Mouse (Mus musculus) bone marrow macrophage, adult 2 months (primary cell): Measurements from ENCODE around the gene Cdadc1. TPM values are rescaled to one million over a fixed set of nuclear protein-coding genes. Genes with fewer than 3 reads are reported as not detected.

ENCODE experiments used
- H3K27ac ChIP-seq: 2 replicates; pipeline ENCODE4 v1.5.1; 2012; ENCODE audit warnings: low read depth, low read length; ENCODE audit not compliant: insufficient read depth
- H3K4me1 ChIP-seq: 2 replicates; pipeline ENCODE4 v1.6.1; 2012; ENCODE audit warnings: low read length; ENCODE audit not compliant: control insufficient read depth, insufficient read depth
- H3K4me3 ChIP-seq: 2 replicates; pipeline ENCODE4 v1.5.1; 2012; ENCODE audit warnings: mild to moderate bottlenecking, low read length, moderate library complexity; ENCODE audit not compliant: insufficient read depth
- CTCF ChIP-seq: IDR thresholded peaks from 2 replicates; pipeline ENCODE4 v1.5.1; 2012; ENCODE audit warnings: low read depth, mild to moderate bottlenecking, low read length, moderate library complexity
- POLR2A ChIP-seq: IDR thresholded peaks from 2 replicates; pipeline ENCODE4 v1.6.1; 2012; ENCODE audit warnings: mild to moderate bottlenecking, low read depth, low read length, borderline replicate concordance
- polyA plus RNA-seq: library from polyadenylated mRNA; stranded (reverse); fragments of >200 nt; gene quantifications from 2 replicates; pipeline ENCODE4 v1.2.4, GENCODE M21; 2012; ENCODE audit not compliant: missing spikeins, insufficient read depth, insufficient read length

Cdadc1 gene
- polyA plus RNA-seq: 25.8 and 29.4 TPM in 2 replicates

DNA sequence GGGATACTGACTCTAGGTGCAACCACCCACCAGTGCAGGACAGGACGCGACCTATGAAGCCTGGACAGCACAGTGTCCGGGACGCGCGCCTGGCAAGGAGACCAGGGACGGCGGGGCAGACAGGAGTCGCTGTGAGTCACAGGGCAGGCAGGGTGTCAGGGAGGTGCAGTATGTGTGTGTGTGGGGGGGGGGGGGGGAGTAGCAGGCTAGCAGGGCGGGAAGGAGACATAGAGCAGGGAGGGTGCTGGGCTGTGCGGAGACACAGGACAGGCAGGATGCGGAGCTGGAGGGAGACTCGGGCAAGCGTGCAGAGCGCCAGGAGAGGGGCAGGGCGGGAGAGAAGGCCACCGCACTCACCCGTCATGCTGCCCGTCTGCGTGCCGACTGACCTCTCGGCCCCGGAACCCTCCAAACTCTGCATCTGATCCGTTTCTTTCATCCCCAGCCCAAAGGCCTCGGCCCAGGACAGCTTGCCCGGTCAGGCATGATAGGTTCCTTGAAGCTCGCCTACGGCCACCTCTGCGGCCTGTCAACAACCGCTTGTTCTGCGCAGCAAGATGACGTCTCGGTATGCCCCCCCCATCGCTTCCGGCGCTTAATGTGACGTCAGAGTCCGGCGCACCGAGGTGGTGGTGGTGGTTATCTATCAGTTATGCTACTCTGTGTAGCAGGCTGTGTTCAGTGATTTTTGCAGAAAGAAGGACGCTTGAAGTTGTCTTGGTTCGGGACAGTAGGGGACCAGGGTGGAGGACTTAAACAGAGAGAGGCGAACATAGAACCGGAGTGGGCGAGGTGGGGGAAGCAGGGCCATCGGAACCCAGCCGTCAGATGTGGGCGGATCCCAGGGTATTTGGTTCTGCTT is at the start of gene Cdadc1:
Gene Cdadc1 (minus strand): TSS at position 562 of the 862 bp plus-strand sequence.
- peak within 1 kb of the TSS; percentile 53 for H3K27ac ChIP-seq
- H3K4me3 ChIP-seq: peak within 1 kb of the TSS; percentile 87
- TF ChIP-seq CTCF: no peak
- TF ChIP-seq POLR2A: peak; percentile 67; the same call in 1 of the 2 replicates
- peaks cover 3% of the 10 kb centered on the region; the same call in 1 of the 2 replicates for H3K4me1 ChIP-seq

DNA sequence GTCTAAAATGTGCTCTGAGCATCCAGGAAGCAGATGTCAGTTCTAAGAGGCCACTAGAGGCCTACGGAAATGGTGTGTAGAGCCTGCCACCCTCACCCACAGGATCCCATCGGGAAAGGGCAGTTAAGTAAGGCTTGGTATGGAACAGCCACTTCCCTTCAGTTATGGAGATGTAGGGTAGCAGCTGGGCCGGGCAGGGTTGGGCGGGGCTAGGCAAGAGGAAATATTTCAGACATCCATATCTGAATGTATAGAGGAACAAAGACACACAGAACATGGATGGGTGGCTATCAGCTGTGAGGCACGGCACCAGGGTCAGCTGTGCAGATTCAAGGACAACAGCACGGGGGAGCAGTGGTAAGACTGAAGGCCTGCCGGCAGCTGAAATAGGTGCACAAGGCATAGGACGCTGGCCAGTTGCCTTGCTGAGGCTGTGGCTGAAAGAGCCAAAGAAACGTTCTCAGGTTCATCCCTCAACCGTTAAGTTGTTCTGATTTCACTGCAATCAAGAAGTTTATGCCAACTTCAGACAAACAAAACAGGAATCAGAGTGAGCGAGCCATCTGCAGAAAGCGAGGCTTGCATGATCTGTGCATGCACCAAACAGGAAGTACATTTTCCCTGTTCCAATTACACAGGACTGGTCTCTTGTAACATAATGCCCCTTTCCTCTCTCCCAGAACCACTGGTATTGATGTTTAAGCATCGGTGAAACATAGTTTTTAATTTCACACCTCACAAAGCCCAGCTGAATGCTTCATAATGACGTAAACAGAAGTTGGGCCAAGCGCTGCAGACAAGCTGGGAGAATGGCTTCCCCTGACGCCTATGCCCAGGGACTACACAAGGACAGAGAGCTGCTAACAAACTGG is 49.3 kb upstream of the Cdadc1 start:
- TF ChIP-seq POLR2A (no peak), CTCF (no peak)
- H3K4me3 ChIP-seq: no peak overlapping the region
- H3K27ac ChIP-seq: no peak overlapping the region
- peaks cover 15% of the 10 kb centered on the region for H3K4me1 ChIP-seq

DNA sequence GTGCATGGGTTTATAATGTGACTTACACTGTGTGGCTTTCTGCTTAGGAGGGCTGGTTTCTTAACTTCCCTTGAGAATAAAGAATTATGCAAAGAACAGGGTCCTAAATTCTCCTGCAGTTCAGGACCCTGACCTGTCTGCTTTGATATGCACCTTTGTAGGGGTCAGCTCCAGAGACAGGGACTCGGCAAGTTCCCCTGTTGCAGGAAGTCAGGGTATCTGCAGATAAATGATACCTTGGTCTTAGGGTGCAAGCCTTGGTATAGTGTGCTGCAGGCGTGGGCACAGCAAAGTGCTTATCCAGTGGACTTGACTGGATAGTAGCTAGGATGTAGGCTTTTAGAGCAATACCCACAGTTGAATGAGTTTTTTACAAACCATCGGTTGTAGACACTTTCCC is 47.1 kb upstream of the Cdadc1 start:
- Histone ChIP-seq H3K27ac (no peak overlapping the region), H3K4me1 (peaks cover 15% of the 10 kb centered on the region), H3K4me3 (no peak overlapping the region)
- no peak for TF ChIP-seq CTCF
- TF ChIP-seq POLR2A: no peak

DNA sequence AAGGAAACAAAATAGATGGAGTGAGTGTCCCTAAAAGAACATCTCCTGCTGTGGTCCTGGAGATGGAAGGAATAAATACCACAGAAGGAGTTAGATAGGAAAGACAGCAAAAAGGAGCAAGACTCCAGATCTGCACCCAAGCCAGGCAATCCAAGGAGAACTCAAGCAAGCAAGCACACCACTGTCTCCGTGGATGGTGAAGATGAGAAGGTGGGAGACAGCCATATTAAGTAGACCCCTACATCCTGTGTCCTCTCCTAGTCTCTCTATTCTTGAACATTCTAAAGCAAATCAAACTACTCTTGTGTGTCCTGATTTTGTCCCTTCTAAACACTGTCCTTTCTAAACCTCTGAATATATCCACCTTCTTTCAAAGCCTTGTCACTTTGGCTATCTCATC is 46.4 kb upstream of the Cdadc1 start:
- TF ChIP-seq CTCF: no peak
- Histone ChIP-seq H3K4me1 (peaks cover 15% of the 10 kb centered on the region), H3K27ac (no peak overlapping the region), H3K4me3 (no peak overlapping the region)

DNA sequence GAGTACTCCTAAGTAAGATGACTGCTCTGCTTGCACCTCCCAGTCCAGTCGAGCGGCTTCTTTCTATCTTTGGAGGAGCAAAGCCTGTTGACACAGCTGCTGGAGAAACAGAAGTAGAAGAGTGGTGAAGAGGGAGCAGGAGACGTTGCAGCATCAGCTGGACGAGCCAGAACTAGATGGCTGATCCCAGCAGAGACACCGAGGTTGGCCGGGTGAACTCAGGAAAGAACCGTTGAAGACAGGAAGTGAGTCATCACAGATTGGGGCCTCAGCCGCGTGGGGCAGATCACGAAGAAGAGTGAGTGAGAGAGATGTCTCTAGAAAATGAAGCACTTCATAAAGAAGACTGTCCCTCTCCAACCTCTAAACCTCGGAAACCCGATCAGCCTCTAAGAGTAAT is 45.8 kb upstream of the Cdadc1 start:
- no peak overlapping the region for H3K4me3 ChIP-seq
- no peak for TF ChIP-seq POLR2A
- no peak for TF ChIP-seq CTCF
- peaks cover 15% of the 10 kb centered on the region for H3K4me1 ChIP-seq
- H3K27ac ChIP-seq: no peak overlapping the region

DNA sequence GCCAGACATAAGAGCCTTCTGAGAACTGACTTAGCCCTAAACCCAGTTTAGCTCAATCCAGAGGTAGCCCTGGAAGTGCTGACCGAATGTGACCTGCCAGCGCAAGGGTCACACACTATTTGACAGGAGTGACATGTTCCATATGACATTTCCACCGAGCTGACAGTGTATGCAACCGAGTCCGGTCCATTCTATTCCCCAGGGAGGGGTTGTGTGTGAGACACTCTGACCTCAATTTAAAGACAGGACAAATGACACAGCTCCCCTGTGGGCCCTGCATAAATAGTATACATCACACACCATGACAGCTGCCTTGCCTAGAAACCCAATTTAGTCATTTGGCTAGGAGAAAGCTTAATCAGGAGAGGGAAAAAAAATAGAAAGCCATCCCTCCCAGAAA is 44.1 kb upstream of the Cdadc1 start:
- TF ChIP-seq POLR2A (no peak), CTCF (no peak)
- Histone ChIP-seq H3K27ac (no peak overlapping the region), H3K4me1 (peaks cover 12% of the 10 kb centered on the region), H3K4me3 (no peak overlapping the region)

DNA sequence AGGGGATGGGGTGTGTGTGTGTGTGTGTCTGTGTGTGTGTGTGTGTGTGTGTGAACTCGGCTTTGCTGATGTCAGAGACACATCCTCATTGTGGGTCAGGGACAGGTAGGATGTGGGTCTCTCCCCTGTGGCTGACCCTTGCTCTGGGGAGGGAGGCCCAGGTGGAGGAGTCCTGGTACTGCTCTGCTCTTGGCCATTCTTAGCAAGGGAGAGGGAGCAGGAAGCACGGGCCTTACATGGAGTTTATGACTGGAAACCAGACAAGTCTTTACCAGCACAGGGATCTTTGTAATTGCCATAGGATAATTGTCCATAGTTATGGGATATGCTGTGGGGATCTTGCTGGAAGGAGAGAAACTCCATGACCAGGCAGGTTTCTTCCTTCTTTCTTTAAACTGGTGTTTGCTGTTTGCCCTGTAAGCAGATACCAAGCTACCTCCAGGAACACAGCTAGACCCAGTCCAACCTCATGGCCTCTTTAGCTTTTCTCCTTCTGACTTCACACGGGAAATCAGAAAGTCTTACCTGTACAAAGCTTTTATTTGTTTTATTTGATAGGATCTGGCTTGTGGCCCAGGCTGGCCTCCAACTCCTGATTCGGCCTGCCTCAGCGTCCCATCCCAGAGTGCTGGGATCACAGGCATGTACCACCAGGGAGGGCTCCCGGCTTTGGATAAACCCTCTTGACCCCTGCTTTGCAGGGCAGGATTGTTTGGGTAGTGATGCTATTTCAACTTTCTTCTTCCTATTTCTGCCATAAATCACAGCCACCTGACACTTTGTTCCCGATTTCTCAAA is 41.3 kb upstream of the Cdadc1 start:
- Histone ChIP-seq H3K4me1 (peaks cover 11% of the 10 kb centered on the region), H3K27ac (no peak overlapping the region), H3K4me3 (no peak overlapping the region)
- TF ChIP-seq CTCF (no peak), POLR2A (no peak)

DNA sequence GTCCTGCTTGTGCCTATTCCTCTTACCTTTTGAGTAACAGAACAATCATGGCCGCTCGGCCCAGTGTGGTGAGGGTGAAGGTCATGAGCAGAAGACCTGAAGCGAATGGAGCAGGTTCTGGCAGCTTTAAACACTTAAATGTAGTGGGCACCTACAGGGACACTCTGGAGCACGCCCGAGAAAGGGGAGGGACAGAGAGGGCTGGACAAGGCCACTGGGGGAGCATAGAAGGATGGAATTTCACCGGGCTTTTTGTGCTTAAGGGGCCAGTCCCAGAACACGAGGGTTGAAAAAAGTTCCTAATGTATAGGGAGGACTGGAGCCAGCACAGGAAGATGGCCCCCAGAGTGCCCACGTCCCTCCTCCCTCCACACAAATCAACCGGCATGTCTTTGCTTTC is 36.2 kb upstream of the Cdadc1 start:
- no peak for TF ChIP-seq POLR2A
- no peak for TF ChIP-seq CTCF
- H3K4me1 ChIP-seq: no peaks in the 10 kb centered on the region
- H3K27ac ChIP-seq: no peak overlapping the region
- no peak overlapping the region for H3K4me3 ChIP-seq

DNA sequence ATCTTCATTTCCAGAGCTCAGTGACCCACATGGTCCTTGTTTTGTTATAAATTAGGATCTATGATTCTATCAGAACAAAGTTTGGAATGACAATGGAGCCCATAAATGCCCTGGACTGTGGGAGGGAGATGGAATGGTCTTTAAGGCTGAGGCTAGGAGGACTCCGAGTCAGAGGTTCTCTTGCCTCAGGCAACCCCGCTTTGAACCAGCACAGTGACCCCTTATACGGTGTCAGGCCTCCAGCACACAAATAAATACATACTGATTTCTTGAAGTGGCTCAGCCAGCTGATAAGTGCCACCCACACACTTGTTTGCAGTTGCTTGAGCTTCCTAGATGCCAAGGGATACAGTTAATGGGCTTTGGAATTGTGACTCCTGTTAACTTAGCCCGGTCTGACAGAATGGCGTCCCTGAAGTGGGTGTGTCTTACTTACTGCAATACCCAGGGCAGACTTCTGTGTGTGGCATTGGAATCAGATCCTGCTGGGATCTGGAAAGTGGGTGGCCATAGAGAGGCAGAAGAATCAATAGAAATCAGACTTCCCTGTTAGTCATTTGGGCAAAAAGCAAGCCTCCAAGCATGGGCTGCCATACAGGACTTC is 35.6 kb upstream of the Cdadc1 start:
- Histone ChIP-seq H3K27ac (no peak overlapping the region), H3K4me1 (no peaks in the 10 kb centered on the region), H3K4me3 (no peak overlapping the region)
- TF ChIP-seq CTCF: no peak
- no peak for TF ChIP-seq POLR2A
